Mouse (Mus musculus) layer of hippocampus, adult 2 months (tissue): ENCODE measurements around the gene Gm1527. TPM values are rescaled to one million over a fixed set of nuclear protein-coding genes. Genes with fewer than 3 reads are reported as not detected.
"Not testable (repeated sequence)": the region's sequence is repeated elsewhere in the genome, so short reads cannot be mapped to it uniquely, and the experiment has no call there.

Source experiments
- DNase-seq, 2 experiments: peaks; one replicate each; pipeline ENCODE4 v3.0.0; 2022; ENCODE audit warnings: low spot score in 2 of 2
- H3K27ac ChIP-seq: fragments of 200-600 bp; 2 replicates; pipeline ENCODE4 v1.8.1; 2022
- H3K4me3 ChIP-seq: fragments of 200-600 bp; 2 replicates; pipeline ENCODE4 v1.8.1; 2022; ENCODE audit warnings: mild to moderate bottlenecking
- CTCF ChIP-seq: fragments of 200-600 bp; conservative IDR thresholded peaks from 2 replicates; pipeline ENCODE4 v1.8.1; 2022; ENCODE audit warnings: antibody characterized with exemption, mild to moderate bottlenecking, moderate library complexity
- long read RNA-seq, 2 experiments: library from polyadenylated mRNA; stranded (forward); transcript quantifications; one replicate each; pipeline ENCODE4 v2.0.0; 2021; ENCODE audit warnings: borderline mapping rate in 2 of 2
- total RNA-seq, 2 experiments: library from RNA; stranded (reverse); gene quantifications; 2 replicates each; pipeline ENCODE4 v1.2.3; 2021

The Gm1527 gene
- not detected for total RNA-seq
- long read RNA-seq, experiment 1, result 0 reads
- long read RNA-seq, experiment 2, result 0 reads

GRCm38 (mm10) chr3:28892317-28892716 is at the start of gene Gm1527:
Gm1527 (plus strand) TSS chr3:28892617.
- DNase-seq, result no peak
- H3K4me3 ChIP-seq, result no peak within 1 kb of the TSS
- H3K27ac ChIP-seq, result no peak within 1 kb of the TSS
- TF ChIP-seq CTCF, result no peak

- H3K4me3 ChIP-seq, result no peak overlapping the region
- TF ChIP-seq CTCF, result no peak
- no peak for DNase-seq
- H3K27ac ChIP-seq, result no peak overlapping the region
Observed at GRCm38 (mm10) chr3:28843231-28843630, 49.2 kb upstream of the Gm1527 start.

GRCm38 (mm10) chr3:28847115-28847514 is 45.3 kb upstream of the Gm1527 start:
- no peak overlapping the region for H3K27ac ChIP-seq
- no peak for DNase-seq
- TF ChIP-seq CTCF, result no peak
- no peak overlapping the region for H3K4me3 ChIP-seq

- DNase-seq, result not testable (repeated sequence)
Observed at GRCm38 (mm10) chr3:28852174-28852573, 40.2 kb upstream of the Gm1527 start.

GRCm38 (mm10) chr3:28859630-28860392 is 32.6 kb upstream of the Gm1527 start:
- DNase-seq, H3K27ac ChIP-seq, H3K4me3 ChIP-seq: not testable (repeated sequence)

More at GRCm38 (mm10) chr3:28852174-28852573, 40.2 kb upstream of the Gm1527 start:
- H3K4me3 ChIP-seq, H3K27ac ChIP-seq: not testable (repeated sequence)

- not testable (repeated sequence) for DNase-seq, H3K4me3 ChIP-seq, H3K27ac ChIP-seq
Observed at GRCm38 (mm10) chr3:28896966-28897365, 4.5 kb downstream of the Gm1527 start.

GRCm38 (mm10) chr3:28965931-28966330 is 73.5 kb downstream of the Gm1527 start:
- no peak for TF ChIP-seq CTCF
- Histone ChIP-seq H3K4me3 (no peak overlapping the region), H3K27ac (no peak overlapping the region)
- no peak for DNase-seq

- H3K4me3 ChIP-seq, result no peak overlapping the region
- DNase-seq, result peak; percentile 42 to 53
- TF ChIP-seq CTCF, result peak; percentile 92
- H3K27ac ChIP-seq, result no peak overlapping the region
Observed at GRCm38 (mm10) chr3:28968851-28969250, 76.4 kb downstream of the Gm1527 start.

Other genes starting within 250 kb of the Gm1527 start
- not detected for gene Slc2a2, start 194.7 kb upstream of the Gm1527 start, total RNA-seq
- 10 to 100 TPM; 30.5 to 31.8 TPM for gene Eif5a2, start 111.3 kb upstream of the Gm1527 start, total RNA-seq
- 100 to 1,000 TPM; 200 to 208 TPM for gene Rpl22l1, start 87.2 kb upstream of the Gm1527 start, total RNA-seq
- 10 to 100 TPM; 40.9 to 43.8 TPM for gene Egfem1, start 189.4 kb downstream of the Gm1527 start, total RNA-seq